Mouse (Mus musculus) MEL-GATA-1-ER (cell line): Measurements from ENCODE around the gene Pih1h3b.

Experiments used
- DNase-seq: peaks from one replicate; pipeline ENCODE4 v3.0.0-alpha.2; 2012; ENCODE audit warnings: low read depth; ENCODE audit errors: extremely low read depth

Pih1h3b gene

DNA sequence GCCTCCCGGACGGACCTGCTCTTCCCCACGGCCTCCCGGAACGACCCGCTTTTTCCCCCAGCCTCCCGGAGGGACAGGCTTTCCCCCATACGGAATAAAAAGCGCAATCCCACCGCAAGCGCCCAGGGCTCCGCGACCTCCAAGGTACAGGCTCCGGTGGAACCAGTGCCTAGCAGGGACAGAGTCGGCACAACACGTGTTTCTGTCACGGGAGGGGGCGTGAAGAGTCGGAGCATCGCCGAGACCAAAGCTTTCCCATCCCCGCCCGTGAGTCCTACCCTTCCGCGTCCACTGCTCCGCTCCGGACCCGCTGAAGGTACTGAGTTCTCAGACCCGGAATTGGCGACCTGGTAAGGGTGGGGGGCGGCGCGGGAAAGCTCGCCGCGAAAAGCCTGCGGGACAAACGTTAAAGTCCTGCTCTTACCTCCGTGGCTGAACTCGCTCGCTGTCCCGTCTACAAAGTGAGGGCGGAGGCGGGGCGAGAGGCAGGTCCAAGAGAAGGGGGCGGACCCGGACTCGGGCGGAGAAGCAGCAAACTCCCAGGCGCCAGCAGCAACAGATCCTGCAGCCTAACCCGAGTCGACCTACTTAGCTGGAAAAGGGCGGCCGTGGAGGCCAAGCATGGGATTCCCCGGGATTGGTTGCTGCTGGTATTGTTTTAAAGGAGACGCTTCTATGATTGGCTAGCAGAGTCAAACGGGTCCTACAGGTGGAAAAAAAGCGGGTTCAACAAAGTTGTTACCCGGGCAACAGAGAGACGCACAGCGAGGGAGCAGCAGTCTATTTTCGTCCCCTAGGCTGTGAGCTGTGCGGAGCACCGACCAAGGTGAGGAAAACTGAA is at the start of gene Pih1h3b, which contains the start of gene Nup62cl:
TSS of gene Pih1h3b (plus strand) at position 745 of the 841 bp plus-strand sequence.
TSS of gene Nup62cl (minus strand) at position 578 of the 841 bp plus-strand sequence.
- no peak for DNase-seq

DNA sequence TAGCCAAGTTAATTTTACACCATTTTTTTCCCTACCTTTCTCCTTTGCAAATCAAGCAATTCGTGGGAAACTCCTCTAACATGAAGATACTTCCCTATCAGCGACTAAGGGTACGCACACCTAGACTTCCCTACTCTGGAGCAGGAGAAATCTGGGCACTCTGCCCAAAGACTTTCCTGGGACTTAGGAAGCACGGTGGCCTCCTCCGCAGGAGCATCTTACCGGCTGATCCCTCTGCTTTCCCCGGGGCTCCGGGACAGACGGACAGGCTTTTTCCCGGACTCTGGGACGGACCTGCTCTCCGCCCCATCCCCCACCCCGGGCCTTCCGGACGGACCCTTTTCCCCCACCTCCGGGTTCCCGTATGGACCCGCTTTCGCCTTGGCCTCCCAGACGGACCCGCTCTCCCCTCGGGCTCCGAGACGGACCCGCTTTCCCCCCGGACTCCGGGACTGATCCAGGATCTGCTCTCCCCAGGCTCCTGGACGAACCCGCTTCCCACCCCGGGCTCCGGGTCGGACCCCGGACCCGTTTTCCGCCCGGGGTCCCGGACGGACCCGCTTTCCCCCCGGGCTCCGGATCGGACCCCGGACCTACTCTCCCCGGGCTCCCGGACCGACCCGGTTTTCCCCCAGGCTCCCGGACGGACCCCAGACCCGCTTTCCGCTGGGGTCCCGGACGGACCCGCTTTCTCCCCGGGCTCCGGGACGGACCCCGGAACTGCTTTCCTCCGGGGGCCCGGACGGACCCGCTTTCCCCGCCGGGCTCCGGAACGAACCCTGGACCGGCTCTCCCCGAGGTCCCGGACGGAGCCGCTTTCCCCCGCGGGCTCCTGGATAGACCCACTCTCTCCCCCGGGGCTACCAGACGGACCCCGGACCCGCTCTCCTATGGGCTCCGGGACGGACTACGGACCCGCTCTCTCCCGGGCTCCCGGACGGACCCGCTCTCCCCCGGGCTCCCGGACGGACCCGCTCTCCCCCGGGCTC is 1.5 kb upstream of the Pih1h3b start:
- DNase-seq = no peak

DNA sequence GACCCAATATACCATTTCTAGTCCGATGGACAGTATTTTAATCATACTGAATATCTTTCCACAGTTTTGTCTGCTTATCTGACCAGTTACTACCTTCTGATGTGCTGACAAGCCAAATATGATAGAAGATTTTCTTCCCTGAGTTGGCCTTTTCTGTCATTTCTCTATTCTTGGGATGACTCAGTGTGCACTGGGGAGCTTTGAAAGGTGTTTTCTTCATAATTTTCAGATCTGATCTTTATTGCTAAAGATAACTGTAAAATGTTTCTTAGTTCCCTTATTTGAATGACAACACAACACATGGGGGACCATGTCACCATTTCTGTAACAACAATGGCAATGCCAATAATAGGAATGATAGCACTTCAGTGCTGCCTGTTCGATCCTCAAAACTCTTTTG is 19.9 kb downstream of the Pih1h3b start:
- DNase-seq = no peak

DNA sequence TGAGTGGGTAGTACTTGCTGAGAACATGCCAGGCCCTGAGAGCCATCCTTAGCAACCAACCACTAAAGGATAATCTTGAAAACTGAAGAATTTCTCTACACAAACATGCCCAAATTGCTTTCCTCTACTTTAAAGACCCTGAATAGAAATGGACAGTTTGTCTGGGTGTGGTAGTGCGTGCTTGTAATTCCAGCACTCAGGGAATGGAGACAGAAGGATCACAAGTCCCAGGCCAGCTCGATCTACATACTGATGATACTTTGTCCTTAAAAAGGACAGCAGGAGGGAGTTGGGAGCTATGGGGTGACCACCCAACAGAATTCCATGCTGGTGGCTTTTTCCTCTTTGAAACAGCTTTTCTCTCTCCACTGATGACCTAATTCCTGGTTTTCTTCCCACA is 31.4 kb downstream of the Pih1h3b start:
- DNase-seq = no peak
